Mouse (Mus musculus): ENCODE results near the gene Eno1. TPM values are rescaled to one million over a fixed set of nuclear protein-coding genes. Genes with fewer than 3 reads are reported as not detected.

Eno1 gene
- polyA plus RNA-seq, 1 experiment: 370 TPM

DNA sequence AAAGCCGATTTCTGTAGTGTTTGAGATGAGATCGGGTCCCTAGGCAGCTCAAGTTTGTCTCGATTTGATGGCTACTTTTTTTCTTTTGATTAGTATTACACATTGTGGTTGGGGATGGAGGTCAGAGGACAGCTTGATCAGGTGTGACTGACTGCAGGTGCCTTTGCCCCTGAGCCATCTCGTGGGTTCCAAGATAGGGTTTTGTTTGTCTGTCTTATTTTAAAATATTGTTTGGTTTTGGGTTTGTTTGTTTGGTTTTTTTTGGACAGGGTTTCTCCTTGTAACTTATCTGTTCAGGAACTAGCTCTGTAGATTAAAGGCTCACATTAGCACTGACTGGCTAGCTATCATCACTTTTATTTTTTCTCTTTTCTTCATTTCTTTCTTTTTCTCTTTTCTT, 936 bp upstream of the Eno1 start:
- no peak overlapping the region for H3K27ac ChIP-seq (ENCODE audit: insufficient read depth, low read depth, low read length)
- peaks cover 20% of the 10 kb centered on the region for H3K4me1 ChIP-seq (ENCODE audit: control insufficient read depth, insufficient read depth, low read length)
- no peak for TF ChIP-seq POLR2A (IDR thresholded peaks at IDR 0.05; ENCODE audit: borderline replicate concordance, low read depth, low read length)
- TF ChIP-seq CTCF (IDR thresholded peaks at IDR 0.05; ENCODE audit: low read depth, low read length): no peak
- H3K4me3 ChIP-seq (ENCODE audit: insufficient read depth, low read length): no peak overlapping the region

DNA sequence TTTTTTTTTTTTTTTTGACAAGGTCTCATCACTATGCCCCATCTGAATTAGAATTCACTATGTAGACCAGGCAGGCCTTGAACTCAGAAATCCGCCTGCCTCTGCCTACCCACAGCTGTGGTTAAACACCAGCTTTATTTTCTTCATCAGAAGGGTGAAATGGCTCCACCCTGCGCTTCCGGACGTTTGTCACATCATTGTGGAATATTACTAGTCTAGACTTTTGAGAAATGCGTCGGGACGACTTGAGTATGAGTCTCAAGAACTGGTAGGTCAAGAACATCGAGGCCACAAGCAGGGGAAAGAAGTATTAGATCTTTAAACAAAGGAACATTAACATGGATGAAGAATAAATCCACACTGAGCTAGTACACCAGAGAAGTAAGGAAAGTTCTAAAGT, 490 bp upstream of the Eno1 start:
- H3K27ac ChIP-seq (ENCODE audit: insufficient read depth, low read depth, low read length): peak overlapping the region; percentile 72
- peaks cover 23% of the 10 kb centered on the region for H3K4me1 ChIP-seq (ENCODE audit: control insufficient read depth, insufficient read depth, low read length)
- TF ChIP-seq CTCF (IDR thresholded peaks at IDR 0.05; ENCODE audit: low read depth, low read length): no peak
- no peak for TF ChIP-seq POLR2A (IDR thresholded peaks at IDR 0.05; ENCODE audit: borderline replicate concordance, low read depth, low read length)
- peak overlapping the region; percentile 88 for H3K4me3 ChIP-seq (ENCODE audit: insufficient read depth, low read length)

DNA sequence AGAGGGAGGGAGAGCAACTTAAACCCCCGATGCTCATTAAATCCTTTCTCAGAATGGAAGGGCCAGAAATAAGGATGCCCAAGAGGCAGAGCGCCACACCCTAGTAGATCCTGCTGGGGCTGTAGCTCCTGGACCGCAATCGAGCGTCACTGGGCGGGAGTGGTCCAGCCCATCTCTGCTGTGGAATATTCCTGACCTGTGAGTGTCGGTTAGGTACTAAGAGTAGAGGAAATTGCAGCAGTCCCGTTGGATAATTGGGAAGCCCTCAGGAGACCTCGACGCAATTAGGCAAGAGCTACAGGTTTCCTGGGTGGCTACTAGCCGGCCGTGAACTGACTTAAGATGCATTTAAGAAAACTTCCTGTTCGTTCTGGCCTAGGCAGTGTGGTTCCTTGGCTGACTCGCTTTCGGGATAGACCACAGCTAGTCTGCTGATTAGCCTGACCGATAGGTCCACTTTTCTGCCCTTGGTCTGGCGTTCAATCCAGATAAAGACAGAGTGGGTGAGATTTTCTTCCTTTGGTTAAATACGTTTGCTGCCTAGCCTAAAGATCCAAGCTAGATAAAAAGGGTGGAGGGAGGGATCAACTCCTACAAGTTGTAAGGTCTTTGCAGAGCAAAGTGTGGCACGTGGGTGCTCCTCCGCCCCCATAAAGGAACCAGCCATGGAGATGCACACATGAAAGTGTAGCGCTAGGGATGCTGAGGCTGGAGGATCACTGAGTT, 1.3 kb downstream of the Eno1 start:
- H3K4me3 ChIP-seq (ENCODE audit: insufficient read depth, low read length): peak overlapping the region; percentile 88
- H3K27ac ChIP-seq (ENCODE audit: insufficient read depth, low read depth, low read length): peak overlapping the region; percentile 70
- no peak for TF ChIP-seq CTCF (IDR thresholded peaks at IDR 0.05; ENCODE audit: low read depth, low read length)
- TF ChIP-seq POLR2A (IDR thresholded peaks at IDR 0.05; ENCODE audit: borderline replicate concordance, low read depth, low read length): no peak
- H3K4me1 ChIP-seq (ENCODE audit: control insufficient read depth, insufficient read depth, low read length): peaks cover 40% of the 10 kb centered on the region

DNA sequence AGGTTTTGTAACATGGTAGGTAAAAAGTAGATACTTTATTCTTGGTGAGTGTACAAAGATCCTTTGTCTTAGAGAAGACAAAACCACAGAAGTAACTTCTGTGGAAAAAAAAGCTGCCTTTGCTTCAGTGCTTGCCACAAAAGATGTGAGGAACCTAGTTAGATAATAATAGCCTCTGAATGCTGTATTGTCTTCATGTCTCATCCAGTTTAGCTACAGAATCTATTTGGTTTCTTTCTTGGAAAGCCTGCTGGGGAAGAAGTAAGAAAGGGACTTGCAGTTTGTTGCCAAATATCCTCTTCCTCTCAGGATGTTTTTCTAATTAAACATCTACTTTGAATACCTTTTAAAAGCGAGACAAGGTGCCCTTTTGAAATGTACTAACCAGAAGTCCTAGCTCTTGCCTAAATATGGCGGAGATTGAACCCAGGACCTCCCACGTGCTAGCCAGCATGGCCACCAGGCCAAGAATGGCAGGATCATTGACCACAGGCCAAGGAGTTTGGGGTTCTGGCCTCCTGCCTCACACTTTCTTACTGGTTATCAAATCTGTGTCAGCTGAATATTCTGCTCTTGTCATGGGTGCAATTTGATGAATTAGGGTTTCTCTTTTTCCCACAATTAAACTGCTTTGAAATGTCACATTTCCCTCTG, 2.0 kb downstream of the Eno1 start:
- H3K27ac ChIP-seq (ENCODE audit: insufficient read depth, low read depth, low read length): peak overlapping the region; percentile 70
- peaks cover 46% of the 10 kb centered on the region for H3K4me1 ChIP-seq (ENCODE audit: control insufficient read depth, insufficient read depth, low read length)
- peak overlapping the region; percentile 88 for H3K4me3 ChIP-seq (ENCODE audit: insufficient read depth, low read length)

GRCm38 (mm10) chr4:150239087-150239480, 2.6 kb downstream of the Eno1 start:
- Histone ChIP-seq H3K4me3 (ENCODE audit: insufficient read depth, low read length) (peak overlapping the region; percentile 88), H3K27ac (ENCODE audit: insufficient read depth, low read depth, low read length) (peak overlapping the region; percentile 70), H3K4me1 (ENCODE audit: control insufficient read depth, insufficient read depth, low read length) (peaks cover 46% of the 10 kb centered on the region)

More for the DNA sequence above, 2.0 kb downstream of the Eno1 start:
- no peak for TF ChIP-seq CTCF (IDR thresholded peaks at IDR 0.05; ENCODE audit: low read depth, low read length)
- TF ChIP-seq POLR2A (IDR thresholded peaks at IDR 0.05; ENCODE audit: borderline replicate concordance, low read depth, low read length): no peak

GRCm38 (mm10) chr4:150239503-150239902, 3.0 kb downstream of the Eno1 start:
- peaks cover 45% of the 10 kb centered on the region for H3K4me1 ChIP-seq (ENCODE audit: control insufficient read depth, insufficient read depth, low read length)

More at GRCm38 (mm10) chr4:150239087-150239480, 2.6 kb downstream of the Eno1 start:
- TF ChIP-seq CTCF (IDR thresholded peaks at IDR 0.05; ENCODE audit: low read depth, low read length) (no peak), POLR2A (IDR thresholded peaks at IDR 0.05; ENCODE audit: borderline replicate concordance, low read depth, low read length) (no peak)

GRCm38 (mm10) chr4:150239951-150240368, 3.4 kb downstream of the Eno1 start:
- TF ChIP-seq POLR2A (IDR thresholded peaks at IDR 0.05; ENCODE audit: borderline replicate concordance, low read depth, low read length) (no peak), CTCF (IDR thresholded peaks at IDR 0.05; ENCODE audit: low read depth, low read length) (peak; percentile 91)
- H3K4me1 ChIP-seq (ENCODE audit: control insufficient read depth, insufficient read depth, low read length): peaks cover 41% of the 10 kb centered on the region
- H3K27ac ChIP-seq (ENCODE audit: insufficient read depth, low read depth, low read length): peak overlapping the region; percentile 70
- H3K4me3 ChIP-seq (ENCODE audit: insufficient read depth, low read length): peak overlapping the region; percentile 88

More at GRCm38 (mm10) chr4:150239503-150239902, 3.0 kb downstream of the Eno1 start:
- Histone ChIP-seq H3K4me3 (ENCODE audit: insufficient read depth, low read length) (peak overlapping the region; percentile 88), H3K27ac (ENCODE audit: insufficient read depth, low read depth, low read length) (peak overlapping the region; percentile 70)
- TF ChIP-seq POLR2A (IDR thresholded peaks at IDR 0.05; ENCODE audit: borderline replicate concordance, low read depth, low read length) (no peak), CTCF (IDR thresholded peaks at IDR 0.05; ENCODE audit: low read depth, low read length) (no peak)

DNA sequence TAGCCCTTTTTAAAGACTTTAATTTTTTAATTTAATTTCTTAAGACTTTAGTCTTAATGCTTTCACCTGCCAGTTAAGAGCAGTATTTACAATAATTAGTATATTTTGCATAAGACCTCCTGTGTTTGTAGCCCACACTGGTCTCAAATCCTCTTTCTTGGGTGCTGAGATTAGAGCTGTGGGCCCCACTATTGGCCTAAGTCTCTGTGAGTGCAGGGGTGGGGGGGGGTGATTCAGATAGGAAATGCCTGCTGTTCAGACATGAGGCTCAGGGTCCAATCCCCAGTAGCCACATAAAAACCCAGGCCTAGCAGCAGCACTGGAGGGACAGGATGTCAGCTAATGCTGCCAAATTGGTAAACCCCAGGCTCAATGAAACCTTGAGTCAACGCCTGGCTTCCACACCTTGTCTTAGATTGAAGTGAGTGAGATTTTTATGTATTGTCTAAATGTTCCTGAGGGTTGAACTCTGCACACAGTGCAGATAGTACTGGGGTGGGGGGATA, 3.9 kb downstream of the Eno1 start:
- Histone ChIP-seq H3K27ac (ENCODE audit: insufficient read depth, low read depth, low read length) (no peak overlapping the region), H3K4me3 (ENCODE audit: insufficient read depth, low read length) (peak overlapping the region; percentile 20; the same call in 1 of the 2 replicates)

GRCm38 (mm10) chr4:150241708-150242107, 5.2 kb downstream of the Eno1 start:
- TF ChIP-seq CTCF (IDR thresholded peaks at IDR 0.05; ENCODE audit: low read depth, low read length): no peak
- peaks cover 38% of the 10 kb centered on the region for H3K4me1 ChIP-seq (ENCODE audit: control insufficient read depth, insufficient read depth, low read length)
- no peak overlapping the region for H3K4me3 ChIP-seq (ENCODE audit: insufficient read depth, low read length)
- 0 out of 2 replicates have a peak overlapping the region, but pooled peaks have one; percentile 3 for H3K27ac ChIP-seq (ENCODE audit: insufficient read depth, low read depth, low read length)

More for the DNA sequence above, 3.9 kb downstream of the Eno1 start:
- peaks cover 40% of the 10 kb centered on the region for H3K4me1 ChIP-seq (ENCODE audit: control insufficient read depth, insufficient read depth, low read length)
- TF ChIP-seq CTCF (IDR thresholded peaks at IDR 0.05; ENCODE audit: low read depth, low read length): 0 out of 2 replicates have a peak, but pooled peaks have one; percentile 14
- TF ChIP-seq POLR2A (IDR thresholded peaks at IDR 0.05; ENCODE audit: borderline replicate concordance, low read depth, low read length): no peak

GRCm38 (mm10) chr4:150242745-150243144, 6.2 kb downstream of the Eno1 start:
- H3K4me3 ChIP-seq (ENCODE audit: insufficient read depth, low read length): no peak overlapping the region
- TF ChIP-seq CTCF (IDR thresholded peaks at IDR 0.05; ENCODE audit: low read depth, low read length) (no peak), POLR2A (IDR thresholded peaks at IDR 0.05; ENCODE audit: borderline replicate concordance, low read depth, low read length) (no peak)
- H3K27ac ChIP-seq (ENCODE audit: insufficient read depth, low read depth, low read length): 0 out of 2 replicates have a peak overlapping the region, but pooled peaks have one; percentile 5
- H3K4me1 ChIP-seq (ENCODE audit: control insufficient read depth, insufficient read depth, low read length): peaks cover 38% of the 10 kb centered on the region

Data from bone marrow macrophage, adult 2 months (primary cell).